Mouse (Mus musculus) brain, embryonic 14.5 days (tissue): ENCODE measurements around the gene Usp4.

ENCODE experiments used
- CTCF ChIP-seq: fragments of 200-500 bp; IDR thresholded peaks from 2 replicates; pipeline ENCODE4 v1.5.1; 2012; ENCODE audit warnings: inconsistent platforms, mild to moderate bottlenecking, moderate library complexity, borderline replicate concordance; ENCODE audit not compliant: insufficient read depth, insufficient read length; ENCODE audit errors: extremely low read depth
- POLR2A ChIP-seq: fragments of 200-500 bp; IDR thresholded peaks from 2 replicates; pipeline ENCODE4 v1.6.1; 2012; ENCODE audit warnings: mild to moderate bottlenecking, inconsistent platforms, borderline replicate concordance; ENCODE audit not compliant: poor library complexity, insufficient read depth, insufficient read length, severe bottlenecking; ENCODE audit errors: extremely low read depth

DNA sequence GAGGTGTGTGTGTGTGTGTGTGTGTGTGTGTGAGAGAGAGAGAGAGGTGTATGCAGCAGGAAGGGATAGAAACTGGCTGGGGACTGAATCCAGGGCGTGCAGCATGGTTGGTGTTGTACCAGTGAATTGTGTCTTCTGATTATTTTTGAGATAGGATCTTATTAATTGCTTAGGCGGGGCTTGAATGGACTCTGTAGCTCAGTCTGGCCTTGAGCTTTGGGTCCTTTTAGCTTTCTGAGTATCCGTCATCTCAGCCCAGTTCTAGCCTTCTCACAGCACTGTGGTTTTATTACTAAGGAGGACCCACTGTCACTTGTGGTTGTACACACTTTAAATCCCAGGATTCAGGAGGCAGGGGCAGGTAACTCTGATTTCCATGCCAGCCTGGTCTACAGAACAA is 4.3 kb upstream of the Usp4 start:
- no peak for TF ChIP-seq CTCF
- TF ChIP-seq POLR2A, result no peak
